Mouse (Mus musculus): ENCODE measurements at regions not wholly inside any gene's neighbourhood (a gene's known extent, or its start where the extent isn't known, plus 50 kb on each side); places are given as distances from the start of the nearest gene placed in this dataset.

DNA sequence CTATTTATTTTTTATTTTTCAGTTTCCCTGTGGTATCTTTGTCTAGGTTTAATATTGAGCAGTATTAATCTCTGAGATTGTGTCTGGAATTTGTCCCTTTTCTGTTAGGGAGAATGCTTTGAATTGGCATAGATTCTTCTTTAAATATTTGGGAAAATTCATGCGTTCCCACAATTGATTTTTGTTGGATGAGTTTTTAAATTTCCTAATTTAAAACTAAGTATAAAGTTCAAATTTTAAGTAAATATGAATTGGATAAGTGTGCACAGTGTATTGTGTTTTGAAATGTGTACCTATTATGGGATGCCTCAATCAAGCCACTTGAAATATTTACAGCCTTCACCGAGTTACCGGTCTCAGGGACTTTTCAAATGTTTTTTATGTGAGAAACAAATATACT, 152.3 kb downstream of the Slc38a4 start:
- no peak overlapping the region for H3K27ac ChIP-seq (replicated peaks; ENCODE audit: low read depth, low read length)
- H3K4me3 ChIP-seq (ENCODE audit: insufficient read depth, low read depth, low read length) = no peak overlapping the region
- no peaks in the 10 kb centered on the region for H3K4me1 ChIP-seq (ENCODE audit: control insufficient read depth, insufficient read depth, insufficient read length, low read length)

DNA sequence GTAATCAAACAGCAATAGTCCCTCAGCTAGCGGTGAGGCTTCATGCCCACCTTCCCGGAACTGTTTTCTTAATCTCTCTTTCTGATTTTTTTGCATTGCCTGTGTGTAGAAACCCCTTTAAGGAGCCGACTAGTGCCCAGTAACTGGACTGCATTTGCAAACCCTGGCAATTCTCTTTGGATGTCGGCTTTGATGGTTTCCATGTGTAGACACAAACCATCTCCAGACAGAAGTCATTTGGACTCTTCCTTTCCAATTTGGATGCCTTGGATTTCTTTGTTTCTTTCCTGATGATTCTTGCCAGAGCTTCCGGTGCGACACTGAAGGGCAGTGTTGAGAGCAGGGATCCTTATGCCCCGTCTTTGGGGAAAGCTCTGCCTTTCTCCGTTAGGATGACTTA, 153.0 kb downstream of the Slc38a4 start:
- H3K27ac ChIP-seq (replicated peaks; ENCODE audit: low read depth, low read length) = no peak overlapping the region
- no peaks in the 10 kb centered on the region for H3K4me1 ChIP-seq (ENCODE audit: control insufficient read depth, insufficient read depth, insufficient read length, low read length)
- no peak overlapping the region for H3K4me3 ChIP-seq (ENCODE audit: insufficient read depth, low read depth, low read length)

DNA sequence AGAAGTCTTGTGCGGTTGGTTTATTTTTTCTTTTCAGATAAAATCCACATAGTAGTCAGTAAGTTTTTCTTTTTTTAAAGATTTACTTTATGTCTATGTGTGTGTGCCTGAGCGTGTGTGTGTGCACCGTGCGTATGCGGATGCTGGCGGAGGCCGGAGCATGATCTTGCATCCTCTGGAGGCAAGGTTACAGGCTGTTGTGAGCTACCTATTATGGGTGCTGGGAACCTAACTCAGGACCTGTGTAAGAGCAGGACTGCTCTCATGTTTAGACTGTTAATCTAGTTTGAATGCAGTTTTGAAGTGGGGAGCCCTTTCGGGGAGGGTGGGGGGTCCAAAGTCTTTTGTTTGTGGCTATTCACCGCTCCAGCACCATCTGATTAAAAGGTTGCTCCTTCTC, 154.1 kb downstream of the Slc38a4 start:
- no peaks in the 10 kb centered on the region for H3K4me1 ChIP-seq (ENCODE audit: control insufficient read depth, insufficient read depth, insufficient read length, low read length)
- no peak overlapping the region for H3K4me3 ChIP-seq (ENCODE audit: insufficient read depth, low read depth, low read length)
- H3K27ac ChIP-seq (replicated peaks; ENCODE audit: low read depth, low read length) = no peak overlapping the region

DNA sequence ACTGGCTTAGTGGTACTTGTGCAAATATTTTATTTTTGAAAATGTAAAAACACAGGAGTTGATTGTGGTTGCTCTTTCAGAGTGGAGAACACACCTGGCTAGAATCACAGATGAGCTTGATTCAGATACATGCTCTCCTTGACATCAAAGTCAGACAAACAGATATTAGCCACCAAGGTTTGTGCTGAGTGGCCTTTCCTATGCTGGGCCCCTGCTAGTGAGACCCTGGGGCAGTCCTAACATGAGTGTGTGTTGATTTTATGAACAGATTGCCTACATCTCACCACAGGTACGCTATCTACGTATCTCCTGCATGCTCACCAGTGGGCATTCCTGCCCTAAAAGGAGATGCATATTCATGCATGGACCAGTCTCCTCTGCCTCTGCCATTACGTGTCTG, 157.5 kb downstream of the Slc38a4 start:
- H3K4me3 ChIP-seq (ENCODE audit: insufficient read depth, low read depth, low read length) = no peak overlapping the region
- H3K4me1 ChIP-seq (ENCODE audit: control insufficient read depth, insufficient read depth, insufficient read length, low read length) = no peaks in the 10 kb centered on the region
- H3K27ac ChIP-seq (replicated peaks; ENCODE audit: low read depth, low read length) = no peak overlapping the region

DNA sequence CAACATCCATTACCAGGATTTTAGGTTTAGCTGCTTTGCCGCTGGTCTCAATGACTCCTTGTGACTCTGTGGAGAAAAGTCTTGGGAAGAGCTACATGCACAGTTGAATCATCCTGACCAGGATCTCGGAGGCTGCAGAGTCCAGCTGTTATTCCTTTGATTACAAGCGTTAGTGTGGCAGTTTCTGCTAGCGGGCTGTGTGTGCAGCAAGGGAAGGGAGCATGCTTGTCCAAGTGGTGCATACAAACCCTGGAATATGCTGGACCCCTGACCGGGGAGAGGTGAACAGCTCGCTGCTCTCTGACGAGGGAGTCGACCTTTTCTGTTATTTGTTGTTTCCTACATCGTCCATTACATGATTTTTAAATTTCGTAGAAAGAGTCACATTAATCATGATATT, 170.9 kb downstream of the Slc38a4 start:
- no peaks in the 10 kb centered on the region for H3K4me1 ChIP-seq (ENCODE audit: control insufficient read depth, insufficient read depth, insufficient read length, low read length)
- no peak overlapping the region for H3K4me3 ChIP-seq (ENCODE audit: insufficient read depth, low read depth, low read length)
- H3K27ac ChIP-seq (replicated peaks; ENCODE audit: low read depth, low read length) = no peak overlapping the region

DNA sequence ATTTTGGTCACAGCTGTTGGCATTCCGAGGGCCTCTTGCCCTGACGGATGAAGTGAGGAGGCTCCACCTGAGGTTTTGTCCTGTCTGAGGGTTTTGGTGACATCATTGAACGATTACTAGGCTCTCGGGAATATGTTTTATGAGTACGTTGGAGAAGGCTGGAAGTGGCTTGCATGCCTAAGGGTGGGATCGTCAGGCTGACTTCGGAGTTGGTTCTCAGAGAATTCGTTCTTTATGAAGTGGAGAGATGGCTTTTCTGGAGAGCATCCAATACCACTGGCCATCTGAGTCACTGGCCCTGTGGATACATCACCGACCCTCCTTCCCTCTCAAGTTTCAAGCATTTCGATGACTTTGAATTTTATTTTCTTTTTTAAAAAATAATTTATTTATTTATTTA, 172.0 kb downstream of the Slc38a4 start:
- H3K4me1 ChIP-seq (ENCODE audit: control insufficient read depth, insufficient read depth, insufficient read length, low read length) = no peaks in the 10 kb centered on the region
- H3K4me3 ChIP-seq (ENCODE audit: insufficient read depth, low read depth, low read length) = no peak overlapping the region
- H3K27ac ChIP-seq (replicated peaks; ENCODE audit: low read depth, low read length) = no peak overlapping the region

DNA sequence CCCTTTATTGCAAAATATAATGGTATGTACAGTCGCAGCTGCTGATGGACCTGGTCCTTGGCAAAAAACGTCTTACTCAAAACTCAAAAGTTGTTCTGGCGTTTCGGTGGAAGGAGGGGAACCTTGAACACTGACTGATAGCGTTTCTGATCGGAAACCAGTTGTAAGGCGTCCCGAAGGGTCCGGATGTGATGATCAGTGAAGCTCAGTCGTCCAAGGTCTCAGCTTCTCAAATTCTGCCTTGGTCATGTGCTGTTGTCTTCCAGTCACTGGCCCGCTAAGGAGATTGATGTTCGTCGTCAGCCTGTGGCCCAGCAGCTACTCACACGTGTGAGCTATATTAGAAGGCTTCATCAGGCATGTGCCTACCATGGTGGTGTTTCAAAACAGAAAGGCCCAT, 173.5 kb downstream of the Slc38a4 start:
- Histone ChIP-seq H3K27ac (replicated peaks; ENCODE audit: low read depth, low read length) (no peak overlapping the region), H3K4me1 (ENCODE audit: control insufficient read depth, insufficient read depth, insufficient read length, low read length) (no peaks in the 10 kb centered on the region), H3K4me3 (ENCODE audit: insufficient read depth, low read depth, low read length) (no peak overlapping the region)

DNA sequence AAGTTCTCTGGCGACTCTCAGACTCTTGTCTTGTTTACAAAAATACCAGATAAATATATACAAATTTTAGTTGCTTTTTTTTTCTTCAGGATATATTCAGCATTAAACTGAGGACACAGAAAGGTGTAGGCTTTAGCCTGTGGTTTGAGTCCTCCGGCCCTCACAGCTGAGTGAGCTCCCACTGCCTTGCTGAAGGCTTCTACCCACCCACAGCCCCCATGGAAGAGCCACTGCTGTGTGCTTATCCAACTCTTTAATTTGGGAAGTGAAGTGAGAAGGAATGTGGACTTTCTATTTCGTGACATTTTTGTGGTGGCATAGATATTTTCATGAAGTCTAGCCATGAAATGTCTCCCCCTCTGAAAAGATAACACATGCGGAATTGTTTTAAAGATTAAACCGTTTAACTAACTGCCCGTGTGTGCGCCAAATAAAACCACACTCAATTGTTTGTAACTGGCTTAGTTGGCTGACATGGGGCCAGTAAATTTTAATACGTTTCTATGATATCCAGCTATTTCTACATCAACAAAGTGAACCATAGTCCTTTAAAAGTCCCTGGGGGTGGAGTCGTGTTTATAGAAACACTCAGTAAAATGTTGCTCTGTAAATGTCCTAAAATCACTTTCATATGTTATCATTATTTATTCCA, 174.1 kb downstream of the Slc38a4 start:
- Histone ChIP-seq H3K4me3 (ENCODE audit: insufficient read depth, low read depth, low read length) (no peak overlapping the region), H3K4me1 (ENCODE audit: control insufficient read depth, insufficient read depth, insufficient read length, low read length) (no peaks in the 10 kb centered on the region), H3K27ac (replicated peaks; ENCODE audit: low read depth, low read length) (no peak overlapping the region)

DNA sequence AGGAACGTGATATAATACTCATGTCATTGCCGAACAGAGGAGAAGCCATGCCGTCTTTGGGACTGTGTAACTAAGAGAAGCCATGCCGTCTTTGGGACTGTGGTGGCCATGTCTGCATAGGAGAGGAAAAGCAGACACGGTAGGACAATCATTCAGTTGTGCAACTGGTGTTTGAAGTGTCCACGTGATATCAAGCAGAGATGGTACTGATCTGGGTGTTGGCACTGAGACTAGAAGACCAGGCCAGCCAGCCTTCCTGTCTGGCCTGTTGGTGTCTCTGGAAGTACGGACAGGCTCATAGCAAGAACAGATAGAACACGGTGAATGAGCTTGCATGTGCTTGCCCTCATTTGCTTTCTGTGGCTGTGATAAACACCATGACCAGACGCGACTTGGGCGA, 175.7 kb downstream of the Slc38a4 start:
- Histone ChIP-seq H3K4me3 (ENCODE audit: insufficient read depth, low read depth, low read length) (no peak overlapping the region), H3K27ac (replicated peaks; ENCODE audit: low read depth, low read length) (no peak overlapping the region)

DNA sequence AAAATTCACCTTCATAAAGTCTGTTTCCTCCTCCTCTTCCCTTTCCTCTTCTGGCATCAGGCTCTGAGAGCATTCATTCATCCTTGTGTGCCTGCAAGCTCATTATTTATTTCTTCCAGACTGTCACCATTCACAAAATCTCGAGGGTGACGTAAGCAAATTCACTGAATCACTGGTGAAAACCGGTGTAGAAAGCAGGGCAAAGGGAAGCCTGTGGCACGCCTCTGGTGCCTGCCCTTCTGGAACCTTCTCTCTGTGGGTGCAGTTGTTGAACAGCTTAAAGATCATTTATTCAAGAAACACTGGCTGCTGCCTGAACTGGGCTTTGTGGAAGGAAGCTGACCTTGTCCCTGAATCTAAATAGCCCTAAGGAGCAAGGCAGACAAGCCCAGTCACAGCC, 177.0 kb downstream of the Slc38a4 start:
- H3K27ac ChIP-seq (replicated peaks; ENCODE audit: low read depth, low read length) = no peak overlapping the region
- H3K4me3 ChIP-seq (ENCODE audit: insufficient read depth, low read depth, low read length) = no peak overlapping the region
- no peaks in the 10 kb centered on the region for H3K4me1 ChIP-seq (ENCODE audit: control insufficient read depth, insufficient read depth, insufficient read length, low read length)

More for the DNA sequence above, 175.7 kb downstream of the Slc38a4 start:
- H3K4me1 ChIP-seq (ENCODE audit: control insufficient read depth, insufficient read depth, insufficient read length, low read length) = no peaks in the 10 kb centered on the region

DNA sequence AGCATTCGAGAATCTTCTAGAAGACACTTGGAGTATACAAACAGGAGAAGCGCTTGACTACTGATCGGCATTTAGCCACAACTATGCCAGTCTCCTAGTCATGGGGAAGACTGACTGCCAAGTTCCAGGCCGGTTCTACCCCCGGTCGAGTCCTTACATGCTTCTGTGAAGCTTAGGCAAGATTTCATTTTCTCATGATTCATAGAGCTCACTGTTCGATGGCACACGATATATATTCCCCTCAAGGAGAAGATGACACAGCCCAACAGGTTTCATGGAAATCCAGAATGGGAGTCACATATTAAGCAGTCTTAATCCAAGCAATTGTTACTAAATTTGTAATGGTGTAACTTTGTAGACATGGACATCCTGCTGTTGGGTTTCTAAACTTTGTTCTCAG, 177.8 kb downstream of the Slc38a4 start:
- H3K4me3 ChIP-seq (ENCODE audit: insufficient read depth, low read depth, low read length) = no peak overlapping the region
- no peaks in the 10 kb centered on the region for H3K4me1 ChIP-seq (ENCODE audit: control insufficient read depth, insufficient read depth, insufficient read length, low read length)
- H3K27ac ChIP-seq (replicated peaks; ENCODE audit: low read depth, low read length) = no peak overlapping the region

DNA sequence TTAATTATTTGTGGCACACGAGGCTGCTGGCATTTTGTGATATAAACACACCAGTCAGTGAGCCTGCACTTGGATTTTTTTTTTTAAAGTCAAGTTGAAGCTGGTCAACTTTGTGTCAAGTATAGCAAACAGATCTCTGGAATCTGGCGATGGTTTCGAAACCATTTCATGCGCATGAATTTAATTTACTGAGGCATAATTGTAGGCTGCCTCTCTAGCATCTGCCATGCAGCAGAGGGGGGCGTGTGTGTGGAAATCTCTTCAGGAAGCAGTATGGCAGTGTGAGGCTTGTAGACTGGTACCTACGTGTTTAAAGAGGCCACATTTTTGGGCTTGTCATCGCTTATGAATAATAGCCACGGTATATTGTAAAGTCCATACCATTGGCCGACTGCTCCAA, 177.7 kb upstream of the Slc38a2 start:
- Histone ChIP-seq H3K4me1 (ENCODE audit: control insufficient read depth, insufficient read depth, insufficient read length, low read length) (no peaks in the 10 kb centered on the region), H3K27ac (replicated peaks; ENCODE audit: low read depth, low read length) (no peak overlapping the region), H3K4me3 (ENCODE audit: insufficient read depth, low read depth, low read length) (no peak overlapping the region)

DNA sequence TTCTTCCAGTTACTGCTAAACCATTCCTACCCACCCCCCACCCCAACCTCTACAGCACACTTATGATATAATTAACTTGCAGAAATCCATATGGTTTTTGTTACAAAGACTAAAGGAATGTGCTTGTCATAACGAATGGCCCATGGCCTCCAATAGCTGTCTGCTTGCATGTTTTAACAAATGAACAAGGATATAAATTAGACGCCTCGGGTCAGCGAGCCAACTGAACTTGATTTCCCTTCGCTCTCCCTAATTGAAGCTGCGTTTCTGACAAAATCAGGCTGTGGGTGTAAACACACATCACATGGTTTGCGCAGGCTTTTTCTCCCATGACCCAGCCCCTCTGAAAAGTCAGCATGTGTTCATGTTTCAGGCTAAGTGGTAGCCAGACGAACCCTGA, 174.6 kb upstream of the Slc38a2 start:
- Histone ChIP-seq H3K4me1 (ENCODE audit: control insufficient read depth, insufficient read depth, insufficient read length, low read length) (no peaks in the 10 kb centered on the region), H3K27ac (replicated peaks; ENCODE audit: low read depth, low read length) (no peak overlapping the region), H3K4me3 (ENCODE audit: insufficient read depth, low read depth, low read length) (no peak overlapping the region)

DNA sequence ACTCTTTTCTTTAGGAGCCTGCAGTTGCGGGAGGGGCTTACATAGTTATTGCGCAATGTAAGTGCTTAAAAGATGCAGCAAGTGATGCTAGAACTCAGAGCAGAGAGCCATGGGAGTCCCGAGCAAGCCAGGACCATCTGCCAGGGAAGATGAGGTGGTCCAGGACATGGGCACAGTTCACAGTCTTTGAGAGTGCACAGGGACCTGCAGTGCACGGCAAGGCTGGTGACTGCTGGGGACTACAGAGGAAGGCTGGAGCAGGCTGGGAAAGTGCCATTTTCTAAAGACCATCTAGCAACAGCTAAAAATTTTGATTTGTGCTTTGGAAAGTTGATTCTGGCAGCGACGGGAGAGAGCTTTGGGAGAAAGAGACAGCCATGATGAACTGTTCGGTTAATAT, 174.0 kb upstream of the Slc38a2 start:
- no peaks in the 10 kb centered on the region for H3K4me1 ChIP-seq (ENCODE audit: control insufficient read depth, insufficient read depth, insufficient read length, low read length)
- H3K4me3 ChIP-seq (ENCODE audit: insufficient read depth, low read depth, low read length) = no peak overlapping the region
- H3K27ac ChIP-seq (replicated peaks; ENCODE audit: low read depth, low read length) = peak overlapping the region; percentile 9; the same call in 1 of the 2 replicates

DNA sequence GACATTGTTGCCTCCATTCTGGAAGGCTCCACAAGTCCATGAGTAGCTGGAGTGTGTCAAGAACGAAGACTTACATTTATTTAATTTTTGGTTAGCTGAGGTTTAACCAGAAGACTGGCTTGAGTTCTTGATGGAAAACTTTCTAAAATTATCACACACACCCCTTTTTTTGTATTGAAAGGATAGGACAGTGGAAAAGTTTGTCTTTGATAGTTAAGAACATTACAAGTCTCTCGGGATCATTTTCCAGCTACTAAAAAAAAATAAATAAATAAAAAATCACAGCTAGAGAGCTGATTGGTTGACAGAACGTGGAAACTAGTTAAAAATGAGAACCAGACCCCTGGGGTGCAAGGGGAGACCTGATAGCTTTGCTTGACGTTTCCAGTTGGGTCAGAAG, 173.6 kb upstream of the Slc38a2 start:
- H3K4me3 ChIP-seq (ENCODE audit: insufficient read depth, low read depth, low read length) = no peak overlapping the region
- H3K4me1 ChIP-seq (ENCODE audit: control insufficient read depth, insufficient read depth, insufficient read length, low read length) = no peaks in the 10 kb centered on the region
- H3K27ac ChIP-seq (replicated peaks; ENCODE audit: low read depth, low read length) = no peak overlapping the region

DNA sequence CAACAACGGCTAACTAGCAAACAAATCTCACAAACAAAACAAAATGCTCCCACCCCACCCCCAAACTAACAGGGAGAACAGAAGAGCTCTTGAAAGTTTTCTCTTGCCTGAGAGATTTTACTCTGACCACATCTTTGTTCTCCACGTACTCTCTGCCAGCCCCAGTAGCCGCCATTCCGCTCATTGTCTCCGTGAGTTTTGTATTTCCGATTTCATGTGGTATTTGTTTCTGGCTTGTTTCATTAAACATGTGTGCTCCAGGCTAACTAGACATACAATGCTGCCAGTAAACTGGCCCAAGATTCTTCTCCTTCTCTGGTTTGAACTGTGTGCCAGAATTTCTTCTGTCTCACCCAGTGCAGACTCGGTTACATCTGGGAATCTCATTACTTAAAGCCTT, 168.2 kb upstream of the Slc38a2 start:
- Histone ChIP-seq H3K4me1 (ENCODE audit: control insufficient read depth, insufficient read depth, insufficient read length, low read length) (no peaks in the 10 kb centered on the region), H3K4me3 (ENCODE audit: insufficient read depth, low read depth, low read length) (no peak overlapping the region), H3K27ac (replicated peaks; ENCODE audit: low read depth, low read length) (no peak overlapping the region)

DNA sequence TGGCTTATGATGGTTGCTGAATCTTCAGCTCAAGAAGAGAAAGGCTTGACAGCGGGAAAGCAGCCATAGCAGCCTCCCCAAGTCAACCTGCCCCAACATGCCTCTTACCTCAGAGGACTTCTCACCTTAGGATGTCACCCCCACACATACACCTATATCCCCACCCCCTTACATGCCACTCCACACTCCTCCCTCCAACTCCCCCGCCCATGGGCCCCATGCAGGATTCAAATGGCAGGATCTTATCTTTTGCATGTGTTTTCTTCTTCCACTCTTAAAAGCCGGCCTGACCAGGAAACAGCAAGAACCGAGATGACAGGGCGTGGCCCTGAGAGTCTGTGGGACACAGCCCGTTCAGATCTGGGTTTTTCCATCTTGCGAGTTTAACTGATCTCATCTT, 166.4 kb upstream of the Slc38a2 start:
- Histone ChIP-seq H3K4me1 (ENCODE audit: control insufficient read depth, insufficient read depth, insufficient read length, low read length) (no peaks in the 10 kb centered on the region), H3K4me3 (ENCODE audit: insufficient read depth, low read depth, low read length) (no peak overlapping the region), H3K27ac (replicated peaks; ENCODE audit: low read depth, low read length) (no peak overlapping the region)

Measured in brown adipose tissue, adult 24 weeks (tissue).